Mouse (Mus musculus) urinary bladder, postnatal 10 days (tissue): ENCODE data around the gene Farsa.
"Not testable (repeated sequence)": the region's sequence is repeated elsewhere in the genome, so short reads cannot be mapped to it uniquely, and the experiment has no call there.

Experiments
- DNase-seq: peaks from one replicate; pipeline ENCODE4 v3.0.0; 2022; ENCODE audit warnings: low spot score

Farsa gene

DNA sequence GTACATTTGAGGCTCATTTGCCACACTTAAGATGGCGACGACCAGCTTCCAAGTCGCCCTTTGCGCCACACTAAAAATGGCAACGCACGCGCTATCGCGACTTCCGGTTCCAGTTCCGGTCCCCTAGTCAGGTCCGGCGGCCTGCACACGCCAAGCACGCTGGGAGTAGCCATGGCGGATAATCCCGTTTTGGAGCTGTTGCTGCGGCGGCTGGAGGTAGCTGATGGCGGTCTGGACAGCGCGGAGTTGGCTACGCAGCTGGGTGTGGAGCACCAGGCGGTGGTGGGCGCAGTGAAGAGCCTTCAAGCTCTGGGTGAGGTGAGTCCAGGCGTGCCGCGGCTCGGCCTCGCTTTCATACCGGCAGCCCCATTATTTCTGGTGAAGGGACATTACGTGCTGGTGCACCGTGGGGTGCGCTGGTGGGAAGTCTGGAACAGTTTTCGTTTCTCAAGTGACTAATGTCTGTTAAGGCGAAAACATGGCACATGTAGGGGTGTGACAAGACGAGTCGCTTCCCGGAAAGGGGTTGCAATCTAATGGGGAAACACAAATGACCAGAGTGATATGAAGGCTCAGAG, at the start of gene Farsa:
Gene Farsa (plus strand): TSS at position 126 of the 578 bp plus-strand sequence.
- peak; percentile 71 for DNase-seq

GRCm38 (mm10) chr8:84809109-84809940, 47.5 kb upstream of the Farsa start:
- no peak for DNase-seq

DNA sequence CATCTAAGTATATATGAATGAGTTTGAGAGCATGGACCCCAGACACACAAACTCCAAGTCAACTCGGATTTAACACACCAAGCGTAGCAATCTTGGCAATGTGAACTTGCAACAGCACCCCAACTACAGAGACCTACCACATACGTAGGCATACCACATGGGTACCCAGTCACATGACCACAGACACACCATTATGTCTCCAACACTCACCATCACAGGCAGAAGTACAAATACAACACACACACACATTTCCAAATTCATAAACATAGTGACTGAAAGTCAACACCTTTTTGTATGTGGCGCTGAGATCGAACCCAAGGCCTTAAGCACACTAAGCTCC, 46.9 kb upstream of the Farsa start:
- no peak for DNase-seq

GRCm38 (mm10) chr8:84810896-84811295, 45.9 kb upstream of the Farsa start:
- peak; percentile 85 for DNase-seq

- DNase-seq = no peak
These were observed 45.5 kb upstream of the Farsa start for GRCm38 (mm10) chr8:84811303-84811702.

- no peak for DNase-seq
These were observed 43.7 kb upstream of the Farsa start for GRCm38 (mm10) chr8:84813059-84813458.

DNA sequence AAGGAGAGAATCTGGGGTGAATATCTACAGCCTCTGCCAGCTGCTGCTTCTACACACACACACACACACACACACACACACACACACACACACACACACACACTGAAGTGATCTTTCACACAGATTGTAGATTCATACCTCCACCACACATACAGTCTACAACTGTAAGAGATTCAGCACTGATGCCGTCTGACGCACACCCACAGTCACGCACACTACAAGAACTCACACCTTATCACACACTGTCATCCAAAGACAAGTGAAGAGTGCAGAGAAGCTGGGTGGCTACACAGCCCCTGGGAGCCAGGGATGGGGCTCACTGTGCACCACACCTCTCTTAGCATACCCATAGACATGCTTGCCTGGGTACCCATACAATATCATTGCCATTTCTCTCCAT, 43.0 kb upstream of the Farsa start:
- no peak for DNase-seq

DNA sequence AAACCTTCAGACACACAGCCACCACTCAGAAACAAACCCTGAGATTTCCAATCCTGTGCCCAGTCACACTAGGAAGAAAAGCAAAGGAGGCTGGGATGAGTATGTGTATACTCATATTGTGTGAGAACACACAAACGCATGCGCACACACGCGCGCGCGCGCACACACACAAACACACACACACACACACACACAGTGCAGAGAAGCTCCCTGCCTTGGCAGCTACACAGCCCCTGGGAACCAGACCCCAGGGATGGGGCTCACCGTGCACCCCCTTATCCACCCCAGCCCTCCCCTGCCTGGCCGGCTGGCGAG, 42.6 kb upstream of the Farsa start:
- DNase-seq = no peak

DNA sequence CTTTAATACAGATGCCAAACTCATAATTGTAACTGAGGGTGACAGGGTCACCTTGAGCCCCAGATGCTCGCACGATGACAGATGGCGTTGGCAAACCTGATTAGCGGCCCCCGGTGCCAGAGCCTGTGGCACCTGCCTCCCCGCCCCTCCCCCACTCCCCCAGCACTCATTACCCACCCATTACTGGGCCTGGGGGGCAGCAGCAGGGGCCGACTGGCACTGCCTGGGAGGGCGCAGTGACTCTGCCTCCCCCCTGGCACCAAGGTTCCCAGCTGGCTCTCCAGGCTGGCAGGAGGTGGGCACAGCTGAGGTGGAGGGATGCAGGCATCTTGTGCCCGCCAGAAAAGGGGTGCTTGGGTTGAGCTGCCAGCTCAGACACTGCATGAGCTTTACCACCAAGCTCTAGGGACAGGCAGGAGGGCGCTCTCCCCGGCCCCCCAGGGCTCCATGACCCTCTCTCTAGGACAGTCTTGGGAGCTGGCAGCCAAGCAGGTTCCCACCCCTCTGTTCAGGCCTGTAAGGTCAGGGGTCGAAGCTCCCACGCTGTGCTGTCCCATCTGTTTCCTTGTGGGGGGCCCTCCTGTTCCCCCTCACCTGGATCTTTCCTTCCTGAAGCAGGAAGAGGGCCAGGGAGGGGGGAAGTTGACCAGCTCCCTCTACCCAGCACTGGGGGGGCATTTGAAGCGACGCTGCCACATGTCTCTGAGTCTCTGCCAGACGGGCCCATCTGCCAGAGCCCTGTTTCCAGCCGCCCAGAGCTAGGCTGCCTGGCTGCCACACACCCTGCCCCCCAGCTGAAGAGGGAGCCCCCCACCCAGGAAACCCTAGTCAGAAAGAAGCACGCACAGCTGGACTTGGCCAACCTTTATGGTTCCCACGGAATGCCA, 42.0 kb upstream of the Farsa start:
- no peak for DNase-seq

- peak; percentile 90 for DNase-seq
These were observed 41.2 kb upstream of the Farsa start for GRCm38 (mm10) chr8:84815547-84815946.

GRCm38 (mm10) chr8:84816117-84816516, 40.7 kb upstream of the Farsa start:
- no peak for DNase-seq

- DNase-seq = no peak
These were observed 34.1 kb upstream of the Farsa start, which contains the start of gene Dand5 for GRCm38 (mm10) chr8:84822723-84823122. Dand5 (minus strand) TSS chr8:84822823.

DNA sequence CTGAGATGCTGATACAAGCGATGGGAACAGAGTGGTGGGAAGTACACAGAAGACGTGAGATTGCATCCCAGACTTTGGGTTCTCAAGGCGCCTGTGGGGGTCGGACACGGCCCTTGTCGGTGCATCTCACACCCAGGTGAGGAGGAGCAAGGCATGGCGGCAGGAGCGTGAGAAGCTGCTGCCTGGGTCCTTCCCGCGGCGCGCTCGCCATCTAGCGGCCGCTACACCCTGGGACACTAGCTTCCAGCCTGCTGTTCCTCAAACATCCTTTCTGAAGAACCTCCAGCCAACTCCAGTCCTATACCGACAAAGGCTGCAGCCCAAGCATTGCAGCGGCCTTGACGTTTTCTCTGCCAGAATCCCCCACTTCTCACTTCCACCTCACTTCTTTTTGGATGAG, 33.1 kb upstream of the Farsa start:
- DNase-seq = no peak

DNA sequence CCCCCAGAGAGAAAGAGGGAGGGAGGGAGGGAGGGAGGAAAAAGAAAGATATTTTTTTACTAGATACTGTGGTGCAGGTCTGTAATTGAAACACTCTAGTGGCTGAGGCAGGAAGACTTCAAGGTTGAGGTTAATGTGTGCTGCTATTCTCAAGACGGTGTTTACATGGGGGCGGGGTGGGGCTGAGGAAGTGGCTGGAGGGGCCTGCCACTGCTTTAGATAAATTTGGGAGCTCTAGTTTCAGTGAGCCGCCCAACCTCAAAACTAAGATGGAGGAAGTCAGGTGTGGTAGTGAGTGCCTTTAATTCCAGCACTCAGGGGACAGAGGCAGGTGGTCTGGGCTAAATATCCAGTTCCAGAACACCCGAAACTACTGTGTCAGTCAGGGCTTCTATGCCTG, 31.2 kb upstream of the Farsa start:
- DNase-seq = no peak

DNA sequence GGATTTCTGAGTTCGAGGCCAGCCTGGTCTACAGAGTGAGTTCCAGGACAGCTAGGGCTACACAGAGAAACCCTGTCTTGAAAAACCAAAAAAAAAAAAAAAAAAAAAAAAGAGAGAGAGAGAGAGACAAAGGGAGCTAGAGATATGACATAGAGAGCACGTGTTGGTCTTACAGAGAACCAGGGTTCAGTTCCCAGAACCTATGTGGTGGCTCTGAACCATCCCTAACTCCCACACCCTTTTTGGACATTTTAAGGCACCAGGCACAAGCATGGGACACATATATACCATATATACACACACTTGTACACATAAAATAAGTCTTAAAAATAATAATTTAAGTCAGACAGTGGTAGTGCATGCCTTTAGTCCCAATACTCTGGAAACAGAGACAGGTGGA, 30.3 kb upstream of the Farsa start:
- not testable (repeated sequence) for DNase-seq

DNA sequence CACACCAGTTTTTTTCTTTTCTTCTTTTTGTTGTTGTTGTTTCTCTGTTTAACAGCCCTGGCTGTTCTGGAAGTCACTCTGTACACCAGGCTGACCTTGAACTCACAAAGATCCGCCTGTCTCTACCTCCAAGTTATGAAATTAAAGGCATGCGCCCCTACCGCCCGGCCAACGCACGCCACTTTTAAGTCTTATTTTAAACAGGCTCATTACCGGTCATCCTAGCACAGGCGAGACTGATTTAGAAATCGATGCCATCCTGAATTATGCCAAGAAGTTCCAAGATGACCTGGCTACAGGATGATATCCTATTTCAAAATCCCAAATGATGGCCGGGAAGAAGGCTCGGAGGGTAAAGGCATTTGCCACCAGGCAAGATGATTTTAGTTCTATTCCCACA, 25.3 kb upstream of the Farsa start, which contains the start of gene Gadd45gip1:
Gene Gadd45gip1 (plus strand): TSS at position 33 of the 400 bp plus-strand sequence.
- no peak for DNase-seq

- DNase-seq = peak; percentile 51
These were observed 24.6 kb upstream of the Farsa start for GRCm38 (mm10) chr8:84832034-84832717.

DNA sequence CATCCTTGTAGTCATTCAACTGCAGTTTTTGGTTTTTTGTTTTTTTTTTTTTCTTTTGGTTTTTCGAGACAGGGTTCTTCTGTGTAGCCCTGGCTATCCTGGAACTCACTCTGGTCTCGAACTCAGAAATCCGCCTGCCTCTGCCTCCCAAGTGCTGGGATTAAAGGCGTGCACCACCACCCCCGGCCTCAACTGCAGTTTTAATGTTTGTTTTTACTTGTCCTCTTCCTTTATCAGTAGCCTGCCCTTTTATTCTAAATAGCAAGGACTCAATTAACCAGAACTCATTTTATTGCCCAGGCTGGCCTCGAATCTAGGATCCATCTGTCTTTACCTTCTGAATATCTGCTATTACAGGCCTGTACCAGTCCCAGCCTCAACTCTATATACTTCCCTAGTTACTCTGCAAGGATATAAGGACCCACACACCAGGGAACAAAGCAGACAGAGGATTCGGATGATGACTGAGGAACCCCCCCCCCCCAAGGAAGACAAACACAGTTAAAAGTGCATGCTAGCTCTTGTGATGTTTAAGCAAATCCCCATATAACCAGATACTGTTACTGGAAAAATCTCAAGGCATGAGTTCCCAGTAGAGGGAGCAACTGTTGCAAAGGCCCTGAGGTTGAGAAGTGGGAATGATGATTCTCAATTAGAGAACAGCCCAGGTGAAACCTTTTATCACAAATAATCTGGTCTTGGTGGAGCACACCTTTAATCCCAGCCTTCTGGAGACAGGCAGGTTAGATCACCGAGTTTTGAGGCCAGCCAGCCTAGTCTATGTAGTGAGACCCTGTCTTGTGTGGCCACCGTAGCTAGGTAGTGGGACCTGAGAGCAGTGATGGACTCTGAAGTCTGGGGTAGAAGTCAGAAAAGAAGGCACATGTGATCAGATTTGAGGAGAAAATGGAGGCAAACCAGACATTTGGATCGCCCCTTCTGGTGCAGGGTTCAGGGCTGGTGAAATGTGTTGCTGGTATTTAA, 23.7 kb upstream of the Farsa start:
- no peak for DNase-seq

DNA sequence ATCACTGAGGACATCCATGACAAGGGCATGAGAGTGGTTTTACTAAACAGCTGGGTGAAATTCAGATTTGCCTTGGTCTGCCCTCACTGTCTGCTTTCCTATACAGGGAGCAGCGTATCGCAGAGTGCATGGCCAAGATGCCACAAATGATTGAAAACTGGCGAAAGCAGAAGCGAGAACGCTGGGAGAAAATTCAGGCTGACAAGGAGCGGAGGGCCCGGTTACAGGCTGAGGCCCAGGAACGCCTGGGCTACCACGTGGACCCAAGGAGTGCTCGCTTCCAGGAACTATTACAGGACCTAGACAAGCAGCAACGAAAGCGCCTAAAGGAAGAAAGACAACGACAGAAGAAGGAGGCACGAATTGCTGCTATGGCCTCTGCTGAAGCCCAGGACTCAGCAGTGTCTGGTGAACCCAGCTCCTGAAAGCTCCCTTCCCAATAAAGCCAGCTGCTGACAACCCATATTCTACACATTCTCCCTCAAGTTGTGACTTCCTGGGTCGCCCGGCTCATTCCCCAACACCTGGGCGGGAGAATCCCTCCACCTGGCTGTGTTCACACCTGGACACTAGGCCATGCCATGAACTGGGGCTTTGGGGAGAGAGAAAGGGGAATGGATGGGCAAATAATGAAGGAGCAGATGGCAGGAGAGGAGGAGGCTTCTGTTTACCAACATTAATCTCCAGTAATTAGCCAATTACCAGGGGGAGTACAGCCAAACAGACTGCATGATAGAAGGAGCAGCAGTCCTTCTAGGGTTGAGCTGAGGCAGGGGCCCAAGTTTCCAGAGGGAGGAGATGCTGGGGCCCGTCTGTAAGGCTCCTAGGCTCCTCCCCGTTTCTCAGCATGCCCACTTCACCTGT, 22.6 kb upstream of the Farsa start:
- no peak for DNase-seq
